Mouse (Mus musculus) midbrain, embryonic 12.5 days (tissue): Measurements from ENCODE around the gene Cpeb3. TPM values are rescaled to one million over a fixed set of nuclear protein-coding genes. Genes with fewer than 3 reads are reported as not detected.
A peak's percentile ranks its signal among the peaks of the same experiment; 100 is the strongest.
"Not testable (repeated sequence)": the region's sequence is repeated elsewhere in the genome, so short reads cannot be mapped to it uniquely, and the experiment has no call there.

Source experiments
- ATAC-seq: fragments of 200-750 bp; cut with Nextera tagmentation; 2 replicates; pipeline ENCODE4 v1.8.0; 2017; ENCODE audit warnings: low read depth, moderate TSS enrichment, moderate library complexity; ENCODE audit not compliant: low FRiP score
- H3K27ac ChIP-seq: fragments of 300-500 bp; sonication (generic); replicated peaks from 2 replicates; pipeline ENCODE4 v1.5.1; 2016; ENCODE audit warnings: mild to moderate bottlenecking
- H3K27me3 ChIP-seq: fragments of 300-500 bp; sonication (generic); 2 replicates; pipeline ENCODE4 v1.6.1; 2016; ENCODE audit warnings: mild to moderate bottlenecking
- H3K36me3 ChIP-seq: fragments of 300-500 bp; sonication (generic); 2 replicates; pipeline ENCODE4 v1.6.1; 2016
- H3K4me1 ChIP-seq: fragments of 300-500 bp; sonication (generic); 2 replicates; pipeline ENCODE4 v1.6.1; 2016
- H3K4me2 ChIP-seq: fragments of 300-500 bp; sonication (generic); replicated peaks from 2 replicates; pipeline ENCODE4 v1.6.1; 2016; ENCODE audit warnings: mild to moderate bottlenecking, moderate library complexity
- H3K4me3 ChIP-seq: fragments of 300-500 bp; sonication (generic); 2 replicates; pipeline ENCODE4 v1.5.1; 2016; ENCODE audit warnings: mild to moderate bottlenecking
- H3K9ac ChIP-seq: fragments of 300-500 bp; sonication (generic); replicated peaks from 2 replicates; pipeline ENCODE4 v1.6.1; 2016; ENCODE audit warnings: mild to moderate bottlenecking, moderate library complexity
- H3K9me3 ChIP-seq: fragments of 300-500 bp; sonication (generic); 2 replicates; pipeline ENCODE4 v1.6.1; 2016; ENCODE audit warnings: mild to moderate bottlenecking
- WGBS: fragments of 180-500 bp; shearing (Covaris S2); methylation state at CpG from one replicate; pipeline ENCODE4 v1.1.7; 2016; 5-methylcytosine and 5-hydroxymethylcytosine counted together
- polyA plus RNA-seq: library from polyadenylated mRNA; unstranded; fragments of >200 nt; fragmentation: Nextera tagmentation; extraction: Ambion mirVana; gene quantifications from 2 replicates; pipeline ENCODE4 v1.2.1, GENCODE M21; 2016

The Cpeb3 gene
- polyA plus RNA-seq, 1 experiment from 2014 or later, result 6.7 TPM

DNA sequence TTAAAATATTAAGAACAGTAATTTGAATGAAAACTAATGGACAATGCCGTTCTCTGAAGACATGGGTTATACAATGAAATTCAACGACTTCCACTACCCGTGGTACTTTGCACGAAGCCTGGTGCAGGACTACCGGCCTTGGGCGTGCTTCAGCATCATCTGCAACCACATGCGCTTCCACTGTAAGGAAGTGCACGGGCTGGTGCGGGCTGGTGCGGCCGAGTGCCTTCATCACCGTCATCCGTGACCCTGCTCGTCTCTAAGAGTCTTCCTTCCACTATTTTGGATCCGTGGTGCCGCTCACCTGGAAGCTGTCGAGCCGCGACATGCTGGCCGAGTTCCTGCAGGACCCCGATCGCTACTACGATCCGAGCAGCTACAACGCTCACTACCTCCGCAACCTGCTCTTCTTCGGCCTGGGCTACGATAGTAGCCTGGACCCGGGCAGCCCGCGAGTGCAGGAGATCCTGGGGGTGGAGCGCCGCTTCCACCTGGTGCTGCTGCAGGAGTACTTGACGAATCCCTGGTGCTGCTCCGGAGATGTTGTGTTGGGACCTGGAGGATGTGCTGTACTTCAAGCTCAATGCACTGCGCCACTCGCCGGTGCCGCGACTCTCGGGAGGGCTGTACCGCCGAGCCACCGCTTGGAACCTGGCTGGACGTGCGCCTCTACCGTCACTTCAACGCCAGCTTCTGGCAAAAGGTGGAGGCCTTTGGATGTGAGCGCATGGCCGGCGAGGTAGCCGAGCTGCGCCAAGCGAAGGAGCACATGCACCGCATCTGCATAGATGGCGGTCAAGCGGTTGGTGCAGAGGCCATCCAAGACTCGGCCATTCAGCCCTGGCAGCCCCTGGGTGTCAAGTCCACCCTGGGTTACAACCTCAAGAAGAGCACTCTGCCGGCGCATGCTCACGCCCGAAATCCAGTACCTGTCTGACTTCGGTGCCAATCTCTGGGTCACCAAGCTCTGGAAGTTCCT, 25.4 kb upstream of the Cpeb3 start:
- H3K36me3 ChIP-seq, result no peaks in the 10 kb centered on the region
- H3K9ac ChIP-seq, result peak overlapping the region; percentile 50
- H3K4me1 ChIP-seq, result peaks cover 22% of the 10 kb centered on the region
- H3K27ac ChIP-seq, result no peak overlapping the region
- 4% methylated on average over 63 of the region's 63 CpGs for WGBS
- peaks cover 42% of the 10 kb centered on the region for H3K27me3 ChIP-seq
- peak overlapping the region; percentile 48 for H3K4me3 ChIP-seq
- peak overlapping the region; percentile 89 for H3K4me2 ChIP-seq
- ATAC-seq, result peak; percentile 59
- H3K9me3 ChIP-seq, result no peaks in the 10 kb centered on the region

DNA sequence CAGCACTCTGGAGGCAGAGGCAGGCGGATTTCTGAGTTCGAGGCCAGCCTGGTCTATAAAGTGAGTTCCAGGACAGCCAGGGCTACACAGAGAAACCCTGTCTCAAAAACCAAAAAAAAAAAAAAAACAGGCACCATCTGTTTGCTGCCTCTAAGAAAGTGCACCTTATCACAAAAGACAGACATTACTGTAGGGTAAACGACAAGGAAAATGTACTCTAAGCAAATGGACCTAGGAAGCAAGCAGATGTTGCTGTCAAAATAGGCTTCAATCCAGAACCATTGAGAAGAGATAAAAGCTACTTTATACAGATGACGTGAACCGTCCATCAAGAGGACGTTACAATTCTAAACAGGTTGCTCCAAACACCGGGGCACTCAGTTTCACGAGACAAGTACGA, 24.2 kb upstream of the Cpeb3 start:
- H3K4me1 ChIP-seq, result peaks cover 10% of the 10 kb centered on the region
- not testable (repeated sequence) for H3K4me3 ChIP-seq, H3K9me3 ChIP-seq, H3K27ac ChIP-seq, H3K9ac ChIP-seq, H3K36me3 ChIP-seq, H3K4me2 ChIP-seq, ATAC-seq
- WGBS, result 81% methylated on average over 9 of the region's 9 CpGs
- peaks cover 36% of the 10 kb centered on the region for H3K27me3 ChIP-seq

DNA sequence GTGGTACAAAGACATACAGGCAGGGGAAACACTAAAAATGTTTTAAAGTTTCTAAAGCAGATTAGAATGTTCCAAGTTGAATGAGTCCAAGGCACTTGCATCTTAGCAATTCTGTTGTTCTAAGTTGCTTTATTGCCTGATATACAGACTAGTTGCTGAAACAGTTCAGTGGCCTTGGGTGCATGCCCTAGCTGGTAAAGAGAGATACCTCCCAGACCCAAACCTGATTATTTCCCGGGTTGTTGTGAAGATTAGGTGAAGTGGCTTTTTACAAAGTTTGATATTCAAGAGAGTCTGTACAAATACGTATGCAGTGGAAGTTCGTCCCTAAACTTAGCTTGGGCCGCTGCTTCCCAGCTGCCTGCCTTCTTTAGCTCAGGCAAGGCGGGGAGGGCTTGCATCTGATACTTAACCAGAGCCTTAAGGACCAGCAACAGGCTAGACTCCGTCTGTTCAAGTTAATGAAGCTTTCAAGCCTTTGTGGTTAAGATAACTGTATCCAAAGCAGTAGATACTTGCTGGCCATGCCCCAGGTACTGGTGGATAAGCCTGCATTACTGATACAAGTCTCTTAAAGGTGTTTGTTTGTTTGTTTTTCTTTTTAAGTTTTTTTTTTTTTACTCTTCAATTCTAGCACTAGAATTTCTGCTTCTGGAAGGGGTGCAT, 16.9 kb upstream of the Cpeb3 start:
- no peaks in the 10 kb centered on the region for H3K4me1 ChIP-seq
- H3K27ac ChIP-seq, result no peak overlapping the region
- H3K27me3 ChIP-seq, result no peaks in the 10 kb centered on the region
- no peaks in the 10 kb centered on the region for H3K9me3 ChIP-seq
- H3K4me3 ChIP-seq, result no peak overlapping the region
- 81% methylated on average over 6 of the region's 6 CpGs for WGBS
- H3K9ac ChIP-seq, result no peak overlapping the region
- H3K4me2 ChIP-seq, result no peak overlapping the region
- ATAC-seq, result no peak
- H3K36me3 ChIP-seq, result peaks cover 30% of the 10 kb centered on the region

DNA sequence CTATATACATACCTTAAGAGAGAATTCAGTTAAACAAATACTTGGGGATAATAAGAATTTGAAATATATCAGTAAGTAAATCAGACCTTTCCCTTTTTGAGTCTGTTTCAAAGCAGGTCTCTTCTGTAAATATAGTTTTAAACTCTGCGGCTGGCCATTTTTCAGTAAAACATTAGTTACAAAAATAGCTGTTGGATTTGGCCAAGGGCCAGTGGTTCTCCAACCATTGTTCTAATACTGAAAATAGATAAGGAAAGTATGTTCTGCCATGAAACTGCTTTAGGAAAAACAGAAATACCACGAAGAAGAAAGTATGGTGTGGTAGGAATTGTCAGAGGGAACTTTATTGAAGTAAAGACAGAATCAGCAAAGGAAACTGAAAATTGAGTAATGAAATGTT, 6.3 kb upstream of the Cpeb3 start:
- ATAC-seq, result no peak
- 93% methylated on average over 2 of the region's 2 CpGs for WGBS
- Histone ChIP-seq H3K9ac (no peak overlapping the region), H3K27me3 (no peaks in the 10 kb centered on the region), H3K4me2 (no peak overlapping the region), H3K4me3 (no peak overlapping the region), H3K4me1 (peaks cover under 1% of the 10 kb centered on the region), H3K27ac (no peak overlapping the region), H3K9me3 (no peaks in the 10 kb centered on the region), H3K36me3 (peaks cover 75% of the 10 kb centered on the region)

DNA sequence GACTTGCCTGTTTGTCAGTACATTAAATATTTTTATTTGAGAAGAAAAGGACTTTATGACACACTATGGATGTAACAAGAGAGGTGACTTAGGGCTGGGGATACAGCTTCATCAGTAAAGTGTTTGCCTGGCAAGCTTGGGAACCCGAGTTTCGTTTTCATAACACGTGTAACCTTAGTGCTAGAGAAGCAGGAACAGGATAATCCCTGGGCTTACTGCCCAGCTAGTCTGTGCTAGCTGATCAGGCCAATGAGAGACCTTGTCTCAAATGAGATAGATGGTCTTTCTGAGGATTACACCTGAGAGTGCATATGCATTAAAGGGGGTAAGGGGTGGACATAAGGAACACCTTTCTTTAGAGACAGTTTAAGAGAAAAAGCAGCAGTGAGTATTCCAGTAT, 3.0 kb upstream of the Cpeb3 start:
- Histone ChIP-seq H3K4me1 (peaks cover 16% of the 10 kb centered on the region), H3K4me2 (no peak overlapping the region), H3K9me3 (no peaks in the 10 kb centered on the region), H3K36me3 (peaks cover 46% of the 10 kb centered on the region), H3K27me3 (no peaks in the 10 kb centered on the region), H3K4me3 (no peak overlapping the region), H3K9ac (no peak overlapping the region), H3K27ac (no peak overlapping the region)
- WGBS, result 96% methylated on average over 3 of the region's 3 CpGs
- no peak for ATAC-seq

DNA sequence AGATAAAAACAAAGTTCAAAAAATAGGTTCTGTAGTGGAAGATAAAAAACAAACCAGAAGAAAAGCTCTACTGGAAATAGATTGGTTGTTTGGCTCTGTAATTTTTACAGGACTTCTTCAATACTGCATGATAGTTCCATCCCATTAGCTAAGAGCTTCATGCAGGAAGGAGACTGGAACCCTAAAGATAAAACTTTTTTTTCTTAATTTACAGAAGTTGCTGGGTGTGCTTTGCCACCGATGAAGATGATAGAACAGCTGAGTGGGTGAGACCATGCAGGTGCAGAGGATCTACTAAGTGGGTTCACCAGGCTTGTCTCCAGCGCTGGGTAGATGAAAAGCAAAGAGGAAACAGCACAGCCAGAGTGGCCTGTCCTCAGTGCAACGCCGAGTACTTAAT, 2.1 kb upstream of the Cpeb3 start:
- no peaks in the 10 kb centered on the region for H3K9me3 ChIP-seq
- no peak overlapping the region for H3K4me2 ChIP-seq
- peaks cover 40% of the 10 kb centered on the region for H3K36me3 ChIP-seq
- no peaks in the 10 kb centered on the region; the same call in 1 of the 2 replicates for H3K27me3 ChIP-seq
- peaks cover 16% of the 10 kb centered on the region for H3K4me1 ChIP-seq
- no peak for ATAC-seq
- H3K9ac ChIP-seq, result no peak overlapping the region
- no peak overlapping the region for H3K4me3 ChIP-seq
- 91% methylated on average over 4 of the region's 4 CpGs for WGBS
- no peak overlapping the region for H3K27ac ChIP-seq

DNA sequence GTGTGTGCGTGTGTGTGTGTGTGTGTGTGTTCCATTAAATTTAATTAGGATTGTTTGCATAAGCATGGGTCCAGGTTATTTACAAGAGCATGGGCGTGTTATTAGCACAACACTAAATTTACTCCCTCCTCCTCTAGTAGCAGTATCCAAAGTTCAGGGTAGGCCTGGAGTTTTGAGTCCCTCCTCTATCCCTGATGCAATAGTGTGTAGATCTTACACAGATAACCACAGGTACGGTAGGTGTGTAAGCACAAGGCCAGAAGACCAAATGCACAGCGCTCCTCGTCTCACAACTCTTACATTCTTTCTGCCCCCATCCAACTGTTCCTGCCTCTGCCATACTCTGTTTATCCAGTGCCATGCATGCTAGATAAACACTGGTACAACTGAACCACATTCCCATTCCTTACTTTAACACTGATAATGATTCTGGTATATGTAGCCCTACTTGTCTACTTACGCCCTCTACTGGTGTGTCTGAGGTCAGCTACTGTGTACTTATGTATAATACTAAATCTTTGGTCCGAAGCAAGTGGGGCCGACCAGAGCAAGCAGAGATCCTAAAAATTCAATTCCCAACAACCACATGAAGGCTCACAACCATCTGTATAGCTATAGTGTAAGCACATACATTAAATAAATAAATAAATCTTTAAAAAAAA, 1.2 kb upstream of the Cpeb3 start:
- no peak overlapping the region for H3K27ac ChIP-seq
- peaks cover 16% of the 10 kb centered on the region for H3K4me1 ChIP-seq
- H3K27me3 ChIP-seq, result no peaks in the 10 kb centered on the region; the same call in 1 of the 2 replicates
- H3K4me3 ChIP-seq, result peak overlapping the region; percentile 78
- H3K9ac ChIP-seq, result 0 out of 2 replicates have a peak overlapping the region, but pooled peaks have one; percentile 7
- peak overlapping the region; percentile 91 for H3K4me2 ChIP-seq
- peaks cover 32% of the 10 kb centered on the region for H3K36me3 ChIP-seq
- H3K9me3 ChIP-seq, result no peaks in the 10 kb centered on the region
- 87% methylated on average over 8 of the region's 8 CpGs for WGBS
- no peak for ATAC-seq

DNA sequence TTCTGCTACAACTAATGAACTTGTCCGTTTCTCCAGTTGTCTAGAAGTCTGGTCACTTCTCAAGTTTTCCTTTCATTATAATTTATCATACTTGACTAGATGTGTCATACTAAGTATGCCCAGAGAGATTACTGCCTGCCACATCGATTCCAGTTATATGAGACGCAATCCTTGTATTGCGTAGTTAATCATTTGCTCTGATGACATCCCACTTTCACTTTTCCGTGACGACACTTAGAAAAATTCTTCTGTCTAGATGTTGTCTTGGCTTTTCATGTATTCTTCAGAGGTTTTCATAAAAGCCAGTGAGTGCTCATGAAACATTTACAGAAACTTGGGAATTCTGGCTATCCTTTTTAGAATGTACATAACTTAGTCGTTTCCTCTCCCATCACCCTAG, 585 bp upstream of the Cpeb3 start:
- WGBS, result 84% methylated on average over 7 of the region's 7 CpGs
- ATAC-seq, result no peak

DNA sequence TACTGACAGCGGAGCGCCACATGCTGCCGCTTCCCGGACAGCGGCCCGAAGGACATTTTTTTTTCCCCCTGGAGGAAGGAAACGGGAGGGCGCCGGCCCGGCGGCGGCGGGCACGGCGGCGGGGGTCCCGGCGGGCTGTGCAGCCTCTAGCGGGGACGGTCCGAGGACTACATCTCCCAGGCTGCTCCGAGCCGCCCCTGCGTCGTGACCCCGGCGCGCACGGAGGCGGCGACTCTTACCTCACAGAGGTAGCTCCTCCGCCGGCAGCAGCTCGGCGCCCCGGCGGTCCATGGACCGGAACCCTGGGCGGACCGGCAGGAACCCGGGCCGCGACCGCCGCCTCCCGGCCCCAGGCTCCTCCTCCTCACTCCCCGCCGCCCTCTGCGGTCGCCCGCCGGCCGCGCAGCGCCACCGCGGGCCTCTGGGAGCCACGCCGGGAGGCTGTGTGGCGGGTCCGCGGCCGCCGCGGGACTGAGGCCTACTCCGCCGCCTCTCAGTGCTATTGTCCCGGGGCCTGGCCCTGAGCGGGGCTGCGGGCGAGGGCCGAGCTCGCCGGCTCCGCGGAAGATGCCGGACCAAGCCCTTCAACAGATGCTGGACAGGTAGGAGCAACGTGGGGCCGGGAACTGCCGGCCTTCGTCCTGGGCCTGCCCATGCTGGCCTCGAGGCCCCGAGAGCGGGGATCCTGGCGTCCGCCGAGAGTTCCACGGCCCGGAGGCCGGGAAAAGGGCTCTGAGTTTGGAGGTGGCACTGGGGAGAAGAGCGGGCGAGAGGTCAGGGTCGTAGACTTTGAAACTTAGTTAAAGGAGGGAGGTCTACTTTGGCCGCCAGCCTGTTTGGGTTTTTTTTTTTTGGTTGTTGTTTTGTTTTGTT, 862 bp downstream of the Cpeb3 start, which contains the start of gene March5:
TSS of gene March5 (plus strand) at position 241 of the 873 bp plus-strand sequence.
- Histone ChIP-seq H3K4me3 (peak within 1 kb of the TSS; percentile 78), H3K4me2 (peak within 1 kb of the TSS; percentile 91), H3K9me3 (no peaks in the 10 kb centered on the region), H3K4me1 (peaks cover 16% of the 10 kb centered on the region), H3K9ac (peak within 1 kb of the TSS; percentile 95), H3K27me3 (no peaks in the 10 kb centered on the region; the same call in 1 of the 2 replicates), H3K36me3 (peaks cover 22% of the 10 kb centered on the region), H3K27ac (peak within 1 kb of the TSS; percentile 87)
- WGBS, result under 1% methylated on average over 93 of the region's 94 CpGs
- ATAC-seq, result peak; percentile 99

More for the DNA sequence above, 585 bp upstream of the Cpeb3 start:
- Histone ChIP-seq H3K4me3 (peak overlapping the region; percentile 78), H3K4me2 (peak overlapping the region; percentile 91), H3K9me3 (no peaks in the 10 kb centered on the region), H3K27ac (no peak overlapping the region), H3K36me3 (peaks cover 32% of the 10 kb centered on the region), H3K4me1 (peaks cover 16% of the 10 kb centered on the region), H3K9ac (peak overlapping the region; percentile 95; the same call in 1 of the 2 replicates), H3K27me3 (no peaks in the 10 kb centered on the region; the same call in 1 of the 2 replicates)

DNA sequence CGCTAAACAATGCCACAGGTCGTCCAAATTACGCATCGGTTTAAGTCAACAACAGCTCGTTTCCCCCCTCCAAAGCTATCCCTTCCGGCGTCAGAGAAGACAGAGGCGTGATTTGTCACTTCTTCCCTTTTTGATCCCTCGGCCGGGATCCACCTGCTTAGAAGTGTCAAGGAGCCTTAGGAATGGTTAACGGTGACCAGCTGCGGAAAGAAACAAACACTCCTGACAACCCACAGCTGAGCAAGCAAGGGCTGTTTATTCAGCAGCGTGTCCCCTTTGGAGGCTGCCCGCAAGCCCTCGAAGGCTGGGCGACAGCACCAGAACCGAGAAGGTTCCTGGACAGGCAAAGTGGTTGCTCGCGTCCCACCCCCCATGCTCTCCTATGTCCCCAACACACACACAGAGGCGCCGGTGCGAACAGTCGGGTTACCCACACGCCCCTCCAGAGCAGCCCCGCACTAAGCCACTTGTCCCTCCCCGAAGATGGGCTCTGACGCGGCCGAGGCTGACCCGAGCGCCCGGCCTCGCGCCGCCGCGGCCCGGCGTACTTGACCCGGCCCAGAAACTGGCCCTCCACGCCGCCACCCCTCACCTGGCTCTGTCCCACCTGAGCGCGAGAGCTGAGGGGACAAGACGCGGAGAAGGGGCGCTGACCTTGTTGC, 1.6 kb downstream of the Cpeb3 start:
- Histone ChIP-seq H3K4me1 (peaks cover 16% of the 10 kb centered on the region), H3K9ac (peak overlapping the region; percentile 95), H3K4me2 (peak overlapping the region; percentile 91), H3K27ac (peak overlapping the region; percentile 87), H3K4me3 (peak overlapping the region; percentile 78), H3K36me3 (peaks cover 14% of the 10 kb centered on the region), H3K27me3 (no peaks in the 10 kb centered on the region; the same call in 1 of the 2 replicates), H3K9me3 (no peaks in the 10 kb centered on the region)
- under 1% methylated on average over 47 of the region's 47 CpGs for WGBS
- ATAC-seq, result peak; percentile 78
